Mouse (Mus musculus) bone marrow macrophage, adult 2 months (primary cell): ENCODE results near the gene Mindy2. TPM values are rescaled to one million over a fixed set of nuclear protein-coding genes. Genes with fewer than 3 reads are reported as not detected.
A peak's percentile ranks its signal among the peaks of the same experiment; 100 is the strongest.

Experiments used
- H3K27ac ChIP-seq: 2 replicates; pipeline ENCODE4 v1.5.1; 2012; ENCODE audit warnings: low read depth, low read length; ENCODE audit not compliant: insufficient read depth
- H3K4me1 ChIP-seq: 2 replicates; pipeline ENCODE4 v1.6.1; 2012; ENCODE audit warnings: low read length; ENCODE audit not compliant: control insufficient read depth, insufficient read depth
- H3K4me3 ChIP-seq: 2 replicates; pipeline ENCODE4 v1.5.1; 2012; ENCODE audit warnings: mild to moderate bottlenecking, low read length, moderate library complexity; ENCODE audit not compliant: insufficient read depth
- CTCF ChIP-seq: IDR thresholded peaks from 2 replicates; pipeline ENCODE4 v1.5.1; 2012; ENCODE audit warnings: low read depth, mild to moderate bottlenecking, low read length, moderate library complexity
- POLR2A ChIP-seq: IDR thresholded peaks from 2 replicates; pipeline ENCODE4 v1.6.1; 2012; ENCODE audit warnings: mild to moderate bottlenecking, low read depth, low read length, borderline replicate concordance
- polyA plus RNA-seq: library from polyadenylated mRNA; stranded (reverse); fragments of >200 nt; gene quantifications from 2 replicates; pipeline ENCODE4 v1.2.4, GENCODE M21; 2012; ENCODE audit not compliant: missing spikeins, insufficient read depth, insufficient read length

Mindy2 gene
- 31.5 and 33.9 TPM in 2 replicates for polyA plus RNA-seq

GRCm38 (mm10) chr9:70657013-70657967, at the start of gene Mindy2:
Gene Mindy2 (minus strand): TSS chr9:70657174.
- H3K27ac ChIP-seq: peak within 1 kb of the TSS; percentile 96
- peak within 1 kb of the TSS; percentile 91 for H3K4me3 ChIP-seq
- TF ChIP-seq CTCF: no peak
- TF ChIP-seq POLR2A: no peak
- H3K4me1 ChIP-seq: peaks cover 17% of the 10 kb centered on the region

- TF ChIP-seq CTCF: no peak
- H3K4me1 ChIP-seq: peaks cover 5% of the 10 kb centered on the region; the same call in 1 of the 2 replicates
- no peak overlapping the region for H3K4me3 ChIP-seq
- no peak overlapping the region for H3K27ac ChIP-seq
These were observed 49.5 kb upstream of the Mindy2 start for GRCm38 (mm10) chr9:70706444-70706843.

GRCm38 (mm10) chr9:70703597-70704203, 46.7 kb upstream of the Mindy2 start:
- H3K4me3 ChIP-seq: no peak overlapping the region
- TF ChIP-seq POLR2A: no peak
- TF ChIP-seq CTCF: no peak

GRCm38 (mm10) chr9:70698090-70698489, 41.1 kb upstream of the Mindy2 start:
- no peak for TF ChIP-seq POLR2A
- no peak for TF ChIP-seq CTCF
- H3K4me3 ChIP-seq: no peak overlapping the region
- H3K27ac ChIP-seq: no peak overlapping the region
- H3K4me1 ChIP-seq: no peaks in the 10 kb centered on the region

More at GRCm38 (mm10) chr9:70703597-70704203, 46.7 kb upstream of the Mindy2 start:
- peaks cover 5% of the 10 kb centered on the region; the same call in 1 of the 2 replicates for H3K4me1 ChIP-seq
- H3K27ac ChIP-seq: no peak overlapping the region

GRCm38 (mm10) chr9:70695723-70696122, 38.7 kb upstream of the Mindy2 start:
- Histone ChIP-seq H3K4me3 (no peak overlapping the region), H3K27ac (no peak overlapping the region), H3K4me1 (peaks cover 5% of the 10 kb centered on the region)
- TF ChIP-seq CTCF (no peak), POLR2A (no peak)

- no peak for TF ChIP-seq CTCF
- TF ChIP-seq POLR2A: no peak
- Histone ChIP-seq H3K4me3 (no peak overlapping the region), H3K4me1 (peaks cover 14% of the 10 kb centered on the region), H3K27ac (no peak overlapping the region)
These were observed 35.1 kb upstream of the Mindy2 start for GRCm38 (mm10) chr9:70691772-70692693.

GRCm38 (mm10) chr9:70690579-70690978, 33.6 kb upstream of the Mindy2 start:
- Histone ChIP-seq H3K4me3 (no peak overlapping the region), H3K4me1 (peaks cover 14% of the 10 kb centered on the region), H3K27ac (no peak overlapping the region)
- TF ChIP-seq CTCF (no peak), POLR2A (no peak)

GRCm38 (mm10) chr9:70689926-70690325, 33.0 kb upstream of the Mindy2 start:
- TF ChIP-seq CTCF: no peak
- TF ChIP-seq POLR2A: no peak
- no peak overlapping the region for H3K4me3 ChIP-seq
- H3K27ac ChIP-seq: no peak overlapping the region
- H3K4me1 ChIP-seq: peaks cover 14% of the 10 kb centered on the region

- Histone ChIP-seq H3K4me1 (peaks cover 14% of the 10 kb centered on the region), H3K27ac (no peak overlapping the region), H3K4me3 (no peak overlapping the region)
- TF ChIP-seq POLR2A (no peak), CTCF (no peak)
These were observed 31.5 kb upstream of the Mindy2 start for GRCm38 (mm10) chr9:70688301-70688968.

- H3K4me1 ChIP-seq: peaks cover 3% of the 10 kb centered on the region; the same call in 1 of the 2 replicates
- no peak overlapping the region for H3K4me3 ChIP-seq
- H3K27ac ChIP-seq: no peak overlapping the region
- TF ChIP-seq CTCF: no peak
These were observed 25.2 kb upstream of the Mindy2 start for GRCm38 (mm10) chr9:70682202-70682601.
